Mouse (Mus musculus) gastrocnemius, adult 2 months (tissue): ENCODE measurements around the gene Parvg. TPM values are rescaled to one million over a fixed set of nuclear protein-coding genes. Genes with fewer than 3 reads are reported as not detected.

ENCODE experiments used
- DNase-seq: peaks from one replicate; pipeline ENCODE4 v3.0.0; 2022
- H3K27ac ChIP-seq: fragments of 200-600 bp; 2 replicates; pipeline ENCODE4 v1.8.1; 2022; ENCODE audit warnings: mild to moderate bottlenecking
- H3K4me3 ChIP-seq: fragments of 200-600 bp; 2 replicates; pipeline ENCODE4 v1.8.1; 2022; ENCODE audit warnings: mild to moderate bottlenecking, moderate library complexity
- CTCF ChIP-seq: fragments of 200-600 bp; IDR thresholded peaks from 2 replicates; pipeline ENCODE4 v1.8.1; 2022; ENCODE audit warnings: antibody characterized with exemption, mild to moderate bottlenecking, moderate library complexity
- intact Hi-C: fragments of 180-260 bp; cut with DNase I; formaldehyde crosslinking; loops from one replicate; pipeline ENCODE4 v1.15.1; 2025
- total RNA-seq, 2 experiments: library from RNA; stranded (reverse); gene quantifications; 2 replicates each; pipeline ENCODE4 v1.2.3; 2021

Parvg gene
- total RNA-seq, 2 experiments from 2014 or later: 0.53 to 0.54 TPM

DNA sequence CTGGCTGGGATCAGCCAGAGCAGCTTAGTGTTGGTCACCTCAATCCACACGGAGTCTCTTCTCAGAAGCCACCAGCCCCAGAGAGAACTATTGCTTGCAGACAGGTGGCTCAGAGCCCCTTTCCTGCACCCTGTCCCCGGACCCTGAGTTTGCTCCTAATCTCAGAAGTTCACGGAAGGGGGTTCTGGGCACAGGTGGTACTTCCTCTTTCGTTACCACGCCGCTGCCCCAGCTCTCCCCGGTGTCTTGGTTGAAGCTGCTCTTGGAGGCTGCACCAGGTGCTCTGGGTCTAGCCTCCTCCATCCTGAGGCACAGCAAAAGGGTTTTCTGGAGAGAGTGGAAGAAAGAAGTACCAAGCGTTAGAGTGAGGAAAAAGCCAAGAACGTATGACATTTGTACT is 60.2 kb downstream of the Parvg start:
- no peak overlapping the region for H3K27ac ChIP-seq
- no peak for TF ChIP-seq CTCF
- DNase-seq: no peak
- H3K4me3 ChIP-seq: no peak overlapping the region
- intact Hi-C loops: no loop called here

DNA sequence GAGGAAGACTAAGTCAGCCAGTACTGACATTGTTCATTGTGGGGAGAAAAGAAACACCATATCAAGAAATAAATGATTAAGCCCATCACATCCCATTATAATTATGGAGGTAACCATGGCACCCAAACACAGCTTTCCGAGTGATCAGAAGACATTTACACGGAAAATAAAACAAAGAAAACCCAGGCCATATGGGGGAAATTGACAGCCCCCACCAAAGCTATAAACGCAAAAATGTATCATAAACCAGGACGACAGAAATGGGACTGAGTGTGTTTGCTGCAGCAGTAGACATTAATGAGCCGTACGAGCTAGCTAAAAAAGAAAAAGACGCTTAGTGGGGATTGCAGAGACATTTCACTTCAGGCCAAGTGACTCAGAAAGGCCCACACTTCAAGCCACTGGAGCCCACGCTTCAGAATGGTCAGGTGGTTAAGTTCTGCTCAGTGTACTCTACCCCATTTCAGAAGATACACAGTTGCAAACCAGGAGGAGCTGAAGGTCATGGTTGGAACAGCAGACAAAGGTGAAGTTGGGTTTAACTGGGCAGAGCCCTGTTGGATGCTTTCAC is 62.3 kb downstream of the Parvg start:
- DNase-seq: no peak
- H3K4me3 ChIP-seq: no peak overlapping the region
- no peak overlapping the region for H3K27ac ChIP-seq
- no peak for TF ChIP-seq CTCF
- intact Hi-C loops: no loop called here

DNA sequence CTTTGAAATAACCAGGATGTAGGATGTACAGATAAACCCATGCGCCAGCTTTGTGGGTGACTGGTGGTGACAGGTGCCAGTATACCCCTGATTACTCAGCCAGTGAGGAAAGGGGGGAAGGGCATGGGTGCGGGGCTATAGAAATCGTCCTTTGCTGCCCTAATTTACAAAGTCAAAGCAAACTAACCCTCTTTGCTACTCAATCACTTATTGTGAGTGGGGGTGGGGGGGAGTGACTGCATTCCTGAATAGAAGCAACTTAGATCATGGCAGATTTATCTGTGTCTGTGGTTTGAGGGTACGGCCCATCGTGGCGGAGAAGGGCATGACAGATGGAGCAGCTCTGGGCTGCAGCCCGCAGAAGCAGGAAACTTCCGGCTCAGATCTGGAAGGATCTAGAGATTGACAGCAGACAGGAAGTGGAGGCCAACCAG is 64.9 kb downstream of the Parvg start:
- TF ChIP-seq CTCF: no peak
- H3K27ac ChIP-seq: no peak overlapping the region
- intact Hi-C loops: no loop called here
- no peak overlapping the region for H3K4me3 ChIP-seq
- DNase-seq: peak; percentile 2

- intact Hi-C loops: no loop called here
Measured at GRCm38 (mm10) chr15:84392131-84392530, 68.3 kb downstream of the Parvg start.

More at GRCm38 (mm10) chr15:84392131-84392530, 68.3 kb downstream of the Parvg start:
- no peak for TF ChIP-seq CTCF
- Histone ChIP-seq H3K4me3 (no peak overlapping the region), H3K27ac (no peak overlapping the region)
- DNase-seq: peak; percentile 10

Other genes with a start within 250 kb of the Parvg start
- gene Sult4a1, start 218.3 kb upstream of the Parvg start, total RNA-seq: not detected
- gene Pnpla5, start 200.9 kb upstream of the Parvg start, total RNA-seq: under 1 TPM in 1 of 2 experiments, not detected in 1; 0.14 TPM
- 10 to 100 TPM in 1 of 2 experiments, 1 to 10 TPM in 1; 1.8 to 18.9 TPM for gene Pnpla3, start 156.2 kb upstream of the Parvg start, total RNA-seq
- 100 to 1,000 TPM; 154 to 224 TPM for gene Samm50, start 131.8 kb upstream of the Parvg start, total RNA-seq
- gene Parvb, start 92.0 kb upstream of the Parvg start, total RNA-seq: 10 to 100 TPM; 48.4 to 63.3 TPM
- gene Shisal1, start 123.1 kb downstream of the Parvg start, total RNA-seq: under 1 TPM; 0.23 to 0.56 TPM
- 1 to 10 TPM; 3.4 to 4.3 TPM for gene Rtl6, start 233.8 kb downstream of the Parvg start, total RNA-seq